Mouse (Mus musculus) lung, postnatal 0 days (tissue): ENCODE measurements around the gene BC028528.

ENCODE experiments used
- CTCF ChIP-seq: IDR thresholded peaks from 2 replicates; pipeline ENCODE4 v1.5.1; 2016; ENCODE audit warnings: antibody characterized with exemption, mild to moderate bottlenecking
- EP300 ChIP-seq: IDR thresholded peaks from 2 replicates; pipeline ENCODE4 v1.6.1; 2016; ENCODE audit warnings: antibody characterized with exemption, mild to moderate bottlenecking, control low read depth

- TF ChIP-seq CTCF: peak; percentile 36
- TF ChIP-seq EP300: no peak
Measured at GRCm38 (mm10) chr3:95932157-95932556, 40.4 kb upstream of the BC028528 start.
